Mouse (Mus musculus): ENCODE data around the gene 0610010F05Rik. TPM values are rescaled to one million over a fixed set of nuclear protein-coding genes. Genes with fewer than 3 reads are reported as not detected.

0610010F05Rik gene
- polyA plus RNA-seq, 1 experiment from 2014 or later = 9.1 TPM

DNA sequence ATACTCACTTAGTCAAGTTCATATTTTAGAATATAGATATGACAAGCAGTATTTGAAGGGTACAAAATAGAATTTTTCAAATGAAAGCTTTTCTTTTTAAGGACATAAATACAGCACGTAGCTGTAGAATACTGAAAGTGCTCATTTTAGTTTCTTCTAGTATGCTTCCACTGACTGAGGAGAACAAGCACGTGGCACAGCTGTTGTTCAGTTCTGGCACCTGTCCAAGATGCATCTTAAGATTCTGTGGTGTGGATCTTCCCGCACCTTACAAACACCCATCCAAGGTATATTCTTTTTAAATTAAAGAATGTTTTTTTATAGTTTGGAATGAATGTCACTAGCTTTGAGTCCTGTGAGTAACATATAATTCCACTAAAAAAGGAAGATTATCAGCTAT is 33.7 kb upstream of the 0610010F05Rik start:
- Histone ChIP-seq H3K9ac (replicated peaks) (peak overlapping the region; percentile 96; the same call in 1 of the 2 replicates), H3K27ac (ENCODE audit: low read depth) (0 out of 2 replicates have a peak overlapping the region, but pooled peaks have one; percentile 96), H3K4me2 (ENCODE audit: low read depth, low read length) (peak overlapping the region; percentile 82), H3K4me1 (ENCODE audit: insufficient read depth) (peaks cover 2% of the 10 kb centered on the region; the same call in 1 of the 2 replicates), H3K27me3 (ENCODE audit: insufficient read depth, low read length) (no peaks in the 10 kb centered on the region), H3K4me3 (ENCODE audit: low read depth, low read length) (peak overlapping the region; percentile 97), H3K36me3 (replicated peaks; ENCODE audit: insufficient read depth, low read length) (peaks cover 3% of the 10 kb centered on the region; the same call in 1 of the 2 replicates), H3K9me3 (ENCODE audit: low read length) (no peaks in the 10 kb centered on the region)
- ATAC-seq (no peak), DNase-seq (no peak)
- no peak for TF ChIP-seq EP300 (IDR thresholded peaks at IDR 0.05; ENCODE audit: low read depth)
- no peak for TF ChIP-seq CTCF (IDR thresholded peaks at IDR 0.05; ENCODE audit: low read depth)
- WGBS (ENCODE audit: insufficient replicate concordance) = 26% methylated on average over 3 of the region's 3 CpGs

DNA sequence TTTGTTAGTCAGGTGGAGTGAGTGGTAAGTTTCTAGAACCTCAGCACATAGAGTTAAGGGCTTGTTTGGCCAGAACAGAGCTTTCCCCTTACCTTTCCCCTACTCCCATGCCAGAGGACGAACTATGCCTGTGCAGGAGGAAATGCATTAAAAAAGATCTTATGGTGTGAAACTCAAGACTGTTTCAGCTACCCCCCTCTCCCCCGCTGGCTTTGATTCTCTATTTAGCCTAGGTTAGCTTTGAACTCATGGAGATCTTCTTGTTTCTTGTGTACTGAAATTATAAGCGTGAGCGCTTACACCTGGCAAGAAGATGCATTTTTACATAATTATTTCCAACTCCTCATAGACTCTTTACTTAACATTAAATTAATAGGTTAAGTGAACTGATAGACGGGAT is 33.1 kb upstream of the 0610010F05Rik start:
- WGBS (ENCODE audit: insufficient replicate concordance) = 9% methylated on average over 5 of the region's 5 CpGs
- no peak for DNase-seq

DNA sequence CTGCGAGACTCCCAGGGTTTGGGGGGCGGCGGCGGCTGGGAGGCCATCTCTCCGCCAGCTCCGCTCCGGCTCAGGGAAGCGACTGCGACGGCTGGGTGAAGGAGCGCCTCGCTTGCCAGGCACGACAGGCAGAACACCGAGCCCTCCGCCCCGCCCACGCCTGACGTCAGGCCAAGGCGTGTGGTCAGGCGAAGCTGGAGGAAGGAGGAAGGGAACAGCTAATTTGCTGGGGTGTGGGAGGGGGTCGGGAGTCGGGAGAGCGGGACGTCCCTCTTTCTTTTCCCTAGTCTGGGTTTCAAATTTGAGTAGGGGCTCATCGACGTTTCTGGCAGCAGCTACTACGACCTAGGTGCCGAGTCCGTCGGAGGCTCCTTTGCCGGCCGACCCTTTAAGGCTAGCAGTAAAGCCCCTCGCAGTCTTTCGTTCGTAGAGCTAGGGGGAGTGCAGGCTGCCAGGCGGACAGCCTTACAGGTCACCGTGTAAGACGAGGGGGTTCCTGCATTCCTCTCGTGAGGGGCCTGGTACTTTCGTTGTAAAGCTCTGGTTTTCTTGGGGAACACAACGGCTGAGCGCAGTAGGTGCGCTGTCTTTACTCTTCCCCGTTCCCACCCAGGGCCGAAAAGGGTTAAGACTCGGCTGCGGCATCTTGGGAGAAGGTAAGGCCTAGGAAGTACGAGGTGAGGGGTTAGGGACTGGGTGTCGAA is 32.5 kb upstream of the 0610010F05Rik start, which contains the start of gene Pex13:
Pex13 (minus strand) TSS at position 162 of the 704 bp plus-strand sequence.
- peak; percentile 95 for DNase-seq

More for the DNA sequence above, 33.1 kb upstream of the 0610010F05Rik start:
- peak; percentile 22; the same call in 1 of the 2 replicates for ATAC-seq
- H3K27ac ChIP-seq (ENCODE audit: low read depth) = peak overlapping the region; percentile 96
- no peak for TF ChIP-seq CTCF (IDR thresholded peaks at IDR 0.05; ENCODE audit: low read depth)
- no peak for TF ChIP-seq EP300 (IDR thresholded peaks at IDR 0.05; ENCODE audit: low read depth)
- H3K4me3 ChIP-seq (ENCODE audit: low read depth, low read length) = peak overlapping the region; percentile 97
- H3K9me3 ChIP-seq (ENCODE audit: low read length) = no peaks in the 10 kb centered on the region
- H3K9ac ChIP-seq (replicated peaks) = peak overlapping the region; percentile 96
- H3K36me3 ChIP-seq (replicated peaks; ENCODE audit: insufficient read depth, low read length) = peaks cover 3% of the 10 kb centered on the region; the same call in 1 of the 2 replicates
- peak overlapping the region; percentile 82 for H3K4me2 ChIP-seq (ENCODE audit: low read depth, low read length)
- no peaks in the 10 kb centered on the region for H3K27me3 ChIP-seq (ENCODE audit: insufficient read depth, low read length)
- H3K4me1 ChIP-seq (ENCODE audit: insufficient read depth) = peaks cover 2% of the 10 kb centered on the region; the same call in 1 of the 2 replicates

DNA sequence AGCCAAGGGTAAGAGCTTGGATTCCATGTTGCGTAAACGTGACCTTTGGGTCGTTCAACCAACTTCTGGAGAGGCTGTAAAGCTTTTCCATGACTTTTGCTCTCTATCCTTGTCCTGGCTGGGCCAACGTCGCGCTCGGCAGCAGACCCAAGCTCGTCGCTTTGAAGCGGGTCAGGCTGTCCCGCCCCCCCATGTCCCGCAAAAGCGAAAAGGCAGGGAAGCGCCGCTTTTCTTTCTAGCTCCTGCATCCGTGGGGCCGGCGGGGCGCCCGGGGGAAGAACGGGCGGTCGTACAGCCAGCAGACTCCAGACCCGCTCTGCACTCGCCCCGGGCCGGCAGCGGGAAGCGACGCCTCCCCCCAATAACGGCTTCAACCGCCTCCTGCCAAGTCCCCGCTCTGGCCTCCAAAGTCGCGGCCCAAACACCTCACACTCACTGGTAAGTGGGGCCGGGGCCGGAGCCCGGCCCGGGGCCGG is 31.9 kb upstream of the 0610010F05Rik start, which contains the start of gene Pus10:
Pus10 (plus strand) TSS at position 364 of the 476 bp plus-strand sequence.
- H3K27ac ChIP-seq (ENCODE audit: low read depth) = peak within 1 kb of the TSS; percentile 96
- TF ChIP-seq EP300 (IDR thresholded peaks at IDR 0.05; ENCODE audit: low read depth) = peak; percentile 35; the same call in 1 of the 2 replicates
- TF ChIP-seq CTCF (IDR thresholded peaks at IDR 0.05; ENCODE audit: low read depth) = no peak
- WGBS (ENCODE audit: insufficient replicate concordance) = 2% methylated on average over 39 of the region's 40 CpGs
- peak within 1 kb of the TSS; percentile 82 for H3K4me2 ChIP-seq (ENCODE audit: low read depth, low read length)
- ATAC-seq (peak; percentile 62), DNase-seq (peak; percentile 72)
- no peaks in the 10 kb centered on the region for H3K9me3 ChIP-seq (ENCODE audit: low read length)
- H3K27me3 ChIP-seq (ENCODE audit: insufficient read depth, low read length) = no peaks in the 10 kb centered on the region
- peaks cover 4% of the 10 kb centered on the region for H3K4me1 ChIP-seq (ENCODE audit: insufficient read depth)
- peaks cover 3% of the 10 kb centered on the region; the same call in 1 of the 2 replicates for H3K36me3 ChIP-seq (replicated peaks; ENCODE audit: insufficient read depth, low read length)
- H3K4me3 ChIP-seq (ENCODE audit: low read depth, low read length) = peak within 1 kb of the TSS; percentile 97
- H3K9ac ChIP-seq (replicated peaks) = peak within 1 kb of the TSS; percentile 96

More for the DNA sequence above, 32.5 kb upstream of the 0610010F05Rik start, which contains the start of gene Pex13:
- no peak for TF ChIP-seq EP300 (IDR thresholded peaks at IDR 0.05; ENCODE audit: low read depth)
- no peak for TF ChIP-seq CTCF (IDR thresholded peaks at IDR 0.05; ENCODE audit: low read depth)
- Histone ChIP-seq H3K36me3 (replicated peaks; ENCODE audit: insufficient read depth, low read length) (peaks cover 3% of the 10 kb centered on the region; the same call in 1 of the 2 replicates), H3K4me2 (ENCODE audit: low read depth, low read length) (peak within 1 kb of the TSS; percentile 82), H3K4me1 (ENCODE audit: insufficient read depth) (peaks cover 2% of the 10 kb centered on the region; the same call in 1 of the 2 replicates), H3K9ac (replicated peaks) (peak within 1 kb of the TSS; percentile 96), H3K4me3 (ENCODE audit: low read depth, low read length) (peak within 1 kb of the TSS; percentile 97), H3K27me3 (ENCODE audit: insufficient read depth, low read length) (no peaks in the 10 kb centered on the region), H3K9me3 (ENCODE audit: low read length) (no peaks in the 10 kb centered on the region), H3K27ac (ENCODE audit: low read depth) (peak within 1 kb of the TSS; percentile 96)
- peak; percentile 94 for ATAC-seq
- under 1% methylated on average over 49 of the region's 49 CpGs for WGBS (ENCODE audit: insufficient replicate concordance)

DNA sequence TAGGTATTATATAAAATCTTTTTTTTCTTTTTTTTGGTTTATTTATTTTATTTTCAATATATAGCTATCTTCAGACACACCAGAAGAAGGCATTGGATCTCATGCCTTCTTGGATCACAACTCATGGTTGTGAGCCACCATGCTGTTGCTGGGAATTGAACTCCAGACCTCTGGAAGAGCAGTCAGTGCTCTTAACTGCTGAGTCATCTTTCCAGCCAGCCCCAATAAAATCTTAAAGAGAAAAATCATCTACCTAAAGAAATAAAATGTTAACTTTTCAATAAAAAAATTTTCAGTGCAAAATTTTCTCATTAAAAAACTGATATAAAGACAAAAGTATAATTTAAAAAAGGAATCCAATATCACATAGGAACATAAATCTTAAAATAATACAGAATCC is 30.8 kb upstream of the 0610010F05Rik start:
- no peaks in the 10 kb centered on the region for H3K9me3 ChIP-seq (ENCODE audit: low read length)
- H3K9ac ChIP-seq (replicated peaks) = no peak overlapping the region
- no peak overlapping the region for H3K4me3 ChIP-seq (ENCODE audit: low read depth, low read length)
- ATAC-seq = no peak
- DNase-seq = no peak
- TF ChIP-seq CTCF (IDR thresholded peaks at IDR 0.05; ENCODE audit: low read depth) (no peak), EP300 (IDR thresholded peaks at IDR 0.05; ENCODE audit: low read depth) (no peak)
- H3K27ac ChIP-seq (ENCODE audit: low read depth) = no peak overlapping the region
- peaks cover 3% of the 10 kb centered on the region; the same call in 1 of the 2 replicates for H3K36me3 ChIP-seq (replicated peaks; ENCODE audit: insufficient read depth, low read length)
- peak overlapping the region; percentile 49; the same call in 1 of the 2 replicates for H3K4me2 ChIP-seq (ENCODE audit: low read depth, low read length)
- no peaks in the 10 kb centered on the region for H3K27me3 ChIP-seq (ENCODE audit: insufficient read depth, low read length)
- peaks cover 4% of the 10 kb centered on the region for H3K4me1 ChIP-seq (ENCODE audit: insufficient read depth)

DNA sequence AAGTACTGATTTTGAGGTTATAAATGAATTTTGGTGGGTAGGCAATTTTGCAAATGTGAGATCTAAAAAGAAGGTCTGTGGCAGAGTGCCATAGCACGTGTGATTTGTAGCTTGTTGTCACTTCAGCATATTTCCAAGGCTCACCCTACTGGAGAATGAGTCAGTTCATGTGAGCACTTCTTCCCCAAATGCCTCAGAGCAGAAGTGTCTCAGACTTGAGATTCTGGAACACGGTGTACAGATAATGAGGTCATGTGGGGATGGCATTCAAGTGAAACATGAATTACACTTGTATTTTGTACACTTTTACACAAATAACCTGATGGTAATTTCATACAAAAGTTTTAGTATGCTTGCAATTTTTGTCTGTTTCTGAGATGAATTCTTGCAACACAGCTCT is 24.4 kb upstream of the 0610010F05Rik start:
- Histone ChIP-seq H3K4me1 (ENCODE audit: insufficient read depth) (peaks cover 2% of the 10 kb centered on the region; the same call in 1 of the 2 replicates), H3K9me3 (ENCODE audit: low read length) (no peaks in the 10 kb centered on the region), H3K4me2 (ENCODE audit: low read depth, low read length) (no peak overlapping the region), H3K27me3 (ENCODE audit: insufficient read depth, low read length) (no peaks in the 10 kb centered on the region), H3K27ac (ENCODE audit: low read depth) (no peak overlapping the region), H3K9ac (replicated peaks) (no peak overlapping the region), H3K4me3 (ENCODE audit: low read depth, low read length) (no peak overlapping the region), H3K36me3 (replicated peaks; ENCODE audit: insufficient read depth, low read length) (0 out of 2 replicates have a peak, but pooled peaks cover 2% of the 10 kb centered on the region)
- TF ChIP-seq EP300 (IDR thresholded peaks at IDR 0.05; ENCODE audit: low read depth) (no peak), CTCF (IDR thresholded peaks at IDR 0.05; ENCODE audit: low read depth) (no peak)
- no peak for DNase-seq
- 45% methylated on average over 2 of the region's 2 CpGs for WGBS (ENCODE audit: insufficient replicate concordance)
- peak; percentile 67 for ATAC-seq
